Mouse (Mus musculus): ENCODE results near the gene Pafah1b3.

Gene Pafah1b3

GRCm38 (mm10) chr7:25281734-25282601, 15.8 kb downstream of the Pafah1b3 start:
- 2% methylated on average over 90 of the region's 108 CpGs for WGBS

- WGBS = 9% methylated on average over 12 of the region's 12 CpGs
These were observed 16.5 kb downstream of the Pafah1b3 start for GRCm38 (mm10) chr7:25281166-25281733.

GRCm38 (mm10) chr7:25279861-25280791, 17.7 kb downstream of the Pafah1b3 start:
- WGBS = 2% methylated on average over 6 of the region's 6 CpGs

- WGBS = under 1% methylated on average over 49 of the region's 49 CpGs
These were observed 18.5 kb downstream of the Pafah1b3 start for GRCm38 (mm10) chr7:25279076-25279860.

- under 1% methylated on average over 58 of the region's 60 CpGs for WGBS
These were observed 19.3 kb downstream of the Pafah1b3 start for GRCm38 (mm10) chr7:25278341-25279075.

GRCm38 (mm10) chr7:25277998-25278340, 19.8 kb downstream of the Pafah1b3 start:
- 5% methylated on average over 4 of the region's 4 CpGs for WGBS

- WGBS = 35% methylated on average over 4 of the region's 4 CpGs
These were observed 20.4 kb downstream of the Pafah1b3 start for GRCm38 (mm10) chr7:25277405-25277804.

GRCm38 (mm10) chr7:25275555-25276298, 22.1 kb downstream of the Pafah1b3 start:
- 61% methylated on average over 9 of the region's 9 CpGs for WGBS

- 68% methylated on average over 3 of the region's 3 CpGs for WGBS
These were observed 22.8 kb downstream of the Pafah1b3 start for GRCm38 (mm10) chr7:25274996-25275395.

GRCm38 (mm10) chr7:25274571-25274970, 23.2 kb downstream of the Pafah1b3 start:
- WGBS = 46% methylated on average over 5 of the region's 5 CpGs

GRCm38 (mm10) chr7:25273259-25274241, 24.2 kb downstream of the Pafah1b3 start:
- 88% methylated on average over 22 of the region's 22 CpGs for WGBS

- WGBS = 88% methylated on average over 38 of the region's 38 CpGs
These were observed 25.1 kb downstream of the Pafah1b3 start for GRCm38 (mm10) chr7:25272445-25273258.

GRCm38 (mm10) chr7:25271651-25272444, 25.9 kb downstream of the Pafah1b3 start:
- 89% methylated on average over 30 of the region's 30 CpGs for WGBS

GRCm38 (mm10) chr7:25270652-25271633, 26.8 kb downstream of the Pafah1b3 start:
- WGBS = 90% methylated on average over 35 of the region's 35 CpGs

- 53% methylated on average over 8 of the region's 8 CpGs for WGBS
These were observed 28.1 kb downstream of the Pafah1b3 start for GRCm38 (mm10) chr7:25269545-25270271.
